In the genomic region with DNA sequence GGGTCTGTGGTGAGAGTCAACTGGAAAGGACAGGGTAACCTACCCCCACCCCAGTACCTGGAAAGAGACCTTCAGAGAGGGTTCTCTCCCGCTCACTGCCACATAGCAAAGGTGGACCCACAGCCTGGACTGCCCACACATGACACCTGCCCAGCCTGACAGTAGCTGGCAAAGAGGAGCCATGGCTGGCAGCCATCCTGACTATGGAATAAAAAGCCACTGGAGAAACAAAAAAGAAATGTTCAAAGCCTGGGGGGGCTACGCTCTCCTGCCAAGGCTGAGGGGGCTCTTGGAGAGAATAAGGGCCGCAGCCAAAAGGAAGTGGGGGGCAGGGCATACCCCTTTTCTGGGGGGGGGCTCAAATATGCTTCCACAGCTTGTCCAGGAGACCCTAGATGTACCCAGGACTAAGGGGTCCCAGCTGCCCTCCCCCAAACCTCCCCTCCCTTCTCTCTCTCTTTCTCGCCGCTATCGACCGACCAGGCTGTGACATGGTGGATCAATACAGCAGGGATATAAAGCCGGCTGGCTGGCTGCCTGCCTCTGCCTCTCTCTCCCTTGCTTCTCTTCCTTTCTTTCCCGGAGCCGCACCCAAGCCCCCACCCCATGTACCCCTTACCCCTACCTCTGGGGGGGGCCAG, we compare ENCODE assay signal across 13 mouse cellular contexts. TPM values are rescaled to one million over a fixed set of nuclear protein-coding genes. Genes with fewer than 3 reads are reported as not detected.
A peak's percentile ranks its signal among the peaks of the same experiment; 100 is the strongest.
DNase-seq lines count a peak whose midpoint lies in the region; ATAC-seq lines count a peak whose summit lies in the region.
"Had no signal": no experiment of that assay in that cellular context is flagged by ENCODE, and none has a peak within 500 bp of the region (broad histone marks: within the 10 kb centered on the region; RNA-seq: fewer than 3 reads in every experiment).

No protein-coding gene starts in this region.

- ATAC-seq in hindbrain, embryonic 13.5 days (ENCODE audit: low FRiP score) = peak; percentile 30
- ATAC-seq in midbrain, embryonic 16.5 days = peak; percentile 21; the same call in 1 of the 2 replicates

- H3K36me3 ChIP-seq in hindbrain, embryonic 13.5 days = no peaks in the 10 kb centered on the region
- no peaks in the 10 kb centered on the region for H3K36me3 ChIP-seq in midbrain, embryonic 16.5 days (ENCODE audit: control insufficient read depth, insufficient read depth, low read length)

- peak; percentile 42 to 52 for DNase-seq in layer of hippocampus, postnatal 10 days (ENCODE audit: low spot score in 2 of 2)
- DNase-seq in layer of hippocampus, adult 9-10 months (ENCODE audit: low spot score) = no peak
- DNase-seq in cerebellum, postnatal 25 days = peak; percentile 78 to 84
- DNase-seq in lung, postnatal 14 days = no peak
- DNase-seq in thymus, postnatal 14 days = no peak
- no peak for DNase-seq in c-Kit-positive CD71-positive TER-119-positive erythroid progenitor cells, embryonic 14.5 days (ENCODE audit: low spot score)
- DNase-seq: gastrocnemius, postnatal 10 days; heart, postnatal 14 days; kidney, postnatal 36 days had no signal

- H3K4me1 ChIP-seq in hindbrain, embryonic 13.5 days (replicated peaks) = peaks cover 74% of the 10 kb centered on the region
- peaks cover 60% of the 10 kb centered on the region for H3K4me1 ChIP-seq in midbrain, embryonic 16.5 days (ENCODE audit: control insufficient read depth, insufficient read depth, low read length)

- H3K4me2 ChIP-seq in hindbrain, embryonic 13.5 days = peak overlapping the region; percentile 48
- H3K4me2 ChIP-seq in midbrain, embryonic 16.5 days (ENCODE audit: low read length) = peak overlapping the region; percentile 43

- no peaks in the 10 kb centered on the region for H3K9me3 ChIP-seq in hindbrain, embryonic 13.5 days
- H3K9me3 ChIP-seq in midbrain, embryonic 16.5 days (replicated peaks; ENCODE audit: control insufficient read depth, low read length, poor library complexity, severe bottlenecking) = no peaks in the 10 kb centered on the region
- H3K9me3 ChIP-seq: megakaryocyte, embryonic 14.5 days had no signal

- H3K4me3 ChIP-seq in hindbrain, embryonic 13.5 days = peak overlapping the region; percentile 30
- H3K4me3 ChIP-seq in midbrain, embryonic 16.5 days (ENCODE audit: low read depth, low read length) = peak overlapping the region; percentile 19
- H3K4me3 ChIP-seq: megakaryocyte, embryonic 14.5 days had no signal

- 13% methylated on average over 10 of the region's 10 CpGs for WGBS in hindbrain, embryonic 13.5 days
- 18% methylated on average over 10 of the region's 10 CpGs for WGBS in midbrain, embryonic 16.5 days

- peak overlapping the region; percentile 75 for H3K9ac ChIP-seq in hindbrain, embryonic 13.5 days
- peak overlapping the region; percentile 63 for H3K9ac ChIP-seq in midbrain, embryonic 16.5 days (ENCODE audit: low read depth, low read length)
- H3K9ac ChIP-seq: liver, embryonic 14.5 days had no signal

- peak overlapping the region; percentile 94 for H3K27ac ChIP-seq in hindbrain, embryonic 13.5 days
- peak overlapping the region; percentile 89 for H3K27ac ChIP-seq in midbrain, embryonic 16.5 days (ENCODE audit: low read length)
- H3K27ac ChIP-seq: liver, embryonic 14.5 days had no signal

- peaks cover 7% of the 10 kb centered on the region; the same call in 1 of the 2 replicates for H3K27me3 ChIP-seq in hindbrain, embryonic 13.5 days
- H3K27me3 ChIP-seq in midbrain, embryonic 16.5 days (ENCODE audit: control insufficient read depth, insufficient read depth, low read depth, low read length) = no peaks in the 10 kb centered on the region

RNA-seq across cellular contexts. Expression of a gene that starts 27.5 kb away (rescaled TPM):
- total RNA-seq in layer of hippocampus, postnatal 10 days (2021) = 10 to 100 TPM; 10.1 to 11.3 TPM
- 33.2 and 39.7 TPM in 2 replicates for polyA plus RNA-seq in hindbrain, embryonic 13.5 days (2015; fragmentation: Nextera tagmentation; extraction: Ambion mirVana)
- 42.9 and 56.4 TPM in 2 replicates for polyA plus RNA-seq in midbrain, embryonic 16.5 days (2015; fragmentation: Nextera tagmentation; extraction: Ambion mirVana)

Comparison
In these comparisons a context has a peak if more than half of its experiments do, and no peak if none do; other contexts are left out.
1. DNase-seq: peak in layer of hippocampus, postnatal 10 days (2 of 2) and cerebellum, postnatal 25 days (2 of 2); none in layer of hippocampus, adult 9-10 months (single experiment), lung, postnatal 14 days (single experiment), thymus, postnatal 14 days (single experiment) and c-Kit-positive CD71-positive TER-119-positive erythroid progenitor cells, embryonic 14.5 days (single experiment).